Mouse (Mus musculus) heart, embryonic 14.5 days (tissue): ENCODE results near the gene Anxa5. TPM values are rescaled to one million over a fixed set of nuclear protein-coding genes. Genes with fewer than 3 reads are reported as not detected.
A peak's percentile ranks its signal among the peaks of the same experiment; 100 is the strongest.

Experiments
- ATAC-seq: fragments of 200-750 bp; cut with Nextera tagmentation; 2 replicates; pipeline ENCODE4 v1.8.0; 2017; ENCODE audit warnings: low read depth, moderate TSS enrichment; ENCODE audit not compliant: insufficient number of reproducible peaks, insufficient read depth, low FRiP score
- H3K27ac ChIP-seq, 2 experiments: fragments of 200-500 bp in 1 of 2; fragments of 300-500 bp in 1 of 2; sonication (generic) in 1 of 2; replicated peaks in 1 of 2; 2 replicates each; pipeline ENCODE4 v1.5.1; 2012 to 2014; ENCODE audit warnings: low read depth in 2 of 2, low read length in 2 of 2, control low read depth in 1 of 2, mild to moderate bottlenecking in 1 of 2, mixed read lengths in 1 of 2; ENCODE audit not compliant: control insufficient read depth in 1 of 2, insufficient read depth in 1 of 2
- H3K27me3 ChIP-seq: fragments of 300-500 bp; sonication (generic); 2 replicates; pipeline ENCODE4 v1.6.1; 2014; ENCODE audit warnings: mild to moderate bottlenecking, low read length, control low read depth; ENCODE audit not compliant: control insufficient read depth, insufficient read depth
- H3K36me3 ChIP-seq: fragments of 300-500 bp; sonication (generic); 2 replicates; pipeline ENCODE4 v1.6.1; 2014; ENCODE audit warnings: mild to moderate bottlenecking, control low read depth, low read length, mixed read lengths; ENCODE audit not compliant: control insufficient read depth, insufficient read depth
- H3K4me1 ChIP-seq, 2 experiments: fragments of 200-500 bp in 1 of 2; fragments of 300-500 bp in 1 of 2; sonication (generic) in 1 of 2; 2 replicates each; pipeline ENCODE4 v1.6.1; 2012 to 2014; ENCODE audit warnings: low read length in 2 of 2, control low read depth in 1 of 2, mixed read lengths in 1 of 2; ENCODE audit not compliant: control insufficient read depth in 2 of 2, insufficient read depth in 2 of 2
- H3K4me2 ChIP-seq: fragments of 300-500 bp; sonication (generic); 2 replicates; pipeline ENCODE4 v1.6.1; 2014; ENCODE audit warnings: mild to moderate bottlenecking, low read length
- H3K4me3 ChIP-seq, 2 experiments: fragments of 200-500 bp in 1 of 2; fragments of 300-500 bp in 1 of 2; sonication (generic) in 1 of 2; 2 replicates each; pipeline ENCODE4 v1.5.1; 2012 to 2014; ENCODE audit warnings: low read length in 2 of 2, mild to moderate bottlenecking in 2 of 2, control low read depth in 1 of 2, low read depth in 1 of 2, moderate library complexity in 1 of 2; ENCODE audit not compliant: control insufficient read depth in 1 of 2, insufficient read depth in 1 of 2
- H3K9ac ChIP-seq: fragments of 300-500 bp; sonication (generic); 2 replicates; pipeline ENCODE4 v1.6.1; 2014; ENCODE audit warnings: mild to moderate bottlenecking, low read length
- H3K9me3 ChIP-seq: fragments of 300-500 bp; sonication (generic); 2 replicates; pipeline ENCODE4 v1.6.1; 2016; ENCODE audit warnings: low read length, control low read depth; ENCODE audit not compliant: control insufficient read depth
- whole genome bisulfite sequencing: fragments of 180-500 bp; shearing (Covaris S2); extraction: QIAGEN DNeasy Blood & Tissue Kit; methylation state at CpG from one replicate; pipeline ENCODE4 v1.1.7; 2014; 5-methylcytosine and 5-hydroxymethylcytosine counted together
- microRNA-seq: library from miRNA; unstranded; fragments of <30 nt; microRNA quantifications from one replicate; pipeline ENCODE4, GENCODE M21; 2016
- polyA plus RNA-seq: library from polyadenylated mRNA; unstranded; fragments of >200 nt; fragmentation: Nextera tagmentation; extraction: Ambion mirVana; gene quantifications from 2 replicates; pipeline ENCODE4 v1.2.1, GENCODE M21; 2014

The Anxa5 gene
- polyA plus RNA-seq, 1 experiment from 2014 or later, result 393 TPM

DNA sequence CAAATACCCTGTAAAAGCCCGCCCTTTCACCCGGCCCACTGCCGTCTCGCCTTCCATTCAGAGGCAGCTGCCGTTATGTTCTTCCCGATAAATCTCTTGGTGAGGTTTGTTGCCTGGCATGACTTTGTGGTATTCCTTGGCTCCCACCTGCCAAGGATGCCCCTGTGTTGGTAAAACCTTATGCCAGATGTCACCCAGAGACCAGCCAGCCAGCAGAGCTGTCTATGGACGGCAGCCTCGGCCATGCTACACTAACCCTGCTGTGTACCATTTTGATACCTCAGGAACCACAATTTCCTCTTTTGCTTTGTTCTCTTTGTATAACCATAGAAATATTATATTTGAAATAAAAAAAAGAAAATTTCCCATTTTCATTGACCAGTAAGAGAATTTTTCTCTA, 48.3 kb downstream of the Anxa5 start:
- 93% methylated on average over 8 of the region's 8 CpGs for WGBS
- no peak overlapping the region for H3K9ac ChIP-seq
- no peaks in the 10 kb centered on the region for H3K36me3 ChIP-seq
- no peak overlapping the region for H3K4me2 ChIP-seq
- 0 out of 2 replicates have a peak, but pooled peaks cover 4% of the 10 kb centered on the region for H3K9me3 ChIP-seq
- no peaks in the 10 kb centered on the region for H3K4me1 ChIP-seq
- H3K27me3 ChIP-seq, result no peaks in the 10 kb centered on the region
- no peak overlapping the region for H3K27ac ChIP-seq
- no peak overlapping the region for H3K4me3 ChIP-seq
- no peak for ATAC-seq

DNA sequence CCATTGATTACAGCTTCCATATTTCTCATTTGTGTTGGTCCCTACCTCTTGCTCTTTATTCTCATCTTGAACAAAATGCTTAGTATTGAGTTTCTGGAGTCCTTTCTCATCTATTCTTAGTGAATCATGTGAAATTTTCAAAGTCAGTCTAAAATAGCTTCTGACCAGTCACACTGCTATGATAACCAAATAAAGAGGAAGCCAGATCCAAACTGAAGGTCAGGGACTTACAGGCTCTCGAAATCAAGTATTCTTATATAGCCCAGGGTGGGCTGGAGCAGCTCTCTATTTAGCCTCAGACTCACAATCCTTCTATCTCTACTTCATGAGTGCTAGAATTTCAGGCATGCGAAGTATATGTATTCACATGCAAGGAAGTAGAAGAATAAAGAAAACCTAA, 66.2 kb downstream of the Anxa5 start:
- Histone ChIP-seq H3K27ac (peak overlapping the region in 1 of 2 experiments; percentile 78; a peak in 3 of 4 replicates), H3K9ac (no peak overlapping the region), H3K27me3 (no peaks in the 10 kb centered on the region), H3K4me3 (no peak overlapping the region), H3K36me3 (no peaks in the 10 kb centered on the region), H3K9me3 (no peaks in the 10 kb centered on the region), H3K4me1 (peaks cover 0 to 15% of the 10 kb centered on the region in 2 experiments; a peak in 3 of 4 replicates), H3K4me2 (no peak overlapping the region)
- 31% methylated on average over 2 of the region's 2 CpGs for WGBS
- ATAC-seq, result no peak

DNA sequence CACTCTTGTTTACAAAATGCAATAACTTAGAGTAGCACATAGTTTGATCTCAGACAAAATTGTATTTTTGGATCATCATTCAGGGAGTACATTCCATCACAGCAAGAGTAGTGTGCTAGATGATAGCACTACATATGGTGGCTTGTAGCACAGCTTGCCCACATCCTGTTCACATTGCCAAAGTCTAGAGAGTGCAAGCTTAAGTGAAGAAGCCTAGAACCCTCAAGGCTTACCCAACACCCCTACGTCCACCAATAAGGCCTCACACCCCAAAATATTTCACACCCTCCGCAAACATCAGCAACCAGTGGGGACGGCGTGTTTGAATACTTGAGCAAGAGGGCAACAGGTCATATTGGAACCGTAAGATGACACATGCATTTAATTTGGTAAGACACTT, 68.7 kb downstream of the Anxa5 start:
- Histone ChIP-seq H3K4me1 (peaks cover 0 to 15% of the 10 kb centered on the region in 2 experiments; a peak in 3 of 4 replicates), H3K4me2 (no peak overlapping the region), H3K9ac (no peak overlapping the region), H3K4me3 (no peak overlapping the region), H3K27me3 (no peaks in the 10 kb centered on the region), H3K9me3 (no peaks in the 10 kb centered on the region), H3K27ac (peak overlapping the region; percentile 1 to 73; a peak in 2 of 4 replicates), H3K36me3 (no peaks in the 10 kb centered on the region)
- ATAC-seq, result no peak
- 93% methylated on average over 5 of the region's 5 CpGs for WGBS

DNA sequence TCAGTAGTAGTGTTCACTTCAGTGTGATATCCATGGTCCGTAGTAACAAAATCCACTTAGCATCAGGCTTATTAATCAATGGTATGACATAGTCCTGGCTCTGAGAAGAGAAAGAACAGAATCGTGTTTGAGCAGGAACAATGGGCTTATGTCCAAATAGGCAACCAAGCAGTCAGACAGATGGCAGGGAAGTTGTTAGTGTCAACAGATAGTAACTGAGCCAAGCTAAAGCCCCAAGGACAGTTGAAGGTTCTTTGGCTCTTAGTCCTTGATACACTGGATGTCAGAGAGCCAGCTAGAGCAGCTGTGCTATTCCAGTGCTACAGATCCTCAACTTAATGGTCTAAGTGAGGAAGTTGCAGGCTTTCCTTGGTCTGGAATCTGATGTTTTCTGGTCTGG, 69.4 kb downstream of the Anxa5 start:
- Histone ChIP-seq H3K9me3 (no peaks in the 10 kb centered on the region), H3K9ac (no peak overlapping the region), H3K4me2 (no peak overlapping the region), H3K27me3 (no peaks in the 10 kb centered on the region), H3K27ac (peak overlapping the region; percentile 1 to 73), H3K4me1 (peaks cover 0 to 15% of the 10 kb centered on the region in 2 experiments; a peak in 3 of 4 replicates), H3K36me3 (no peaks in the 10 kb centered on the region), H3K4me3 (no peak overlapping the region)
- WGBS, result 21% methylated on average over 2 of the region's 2 CpGs
- peak; percentile 71 for ATAC-seq

DNA sequence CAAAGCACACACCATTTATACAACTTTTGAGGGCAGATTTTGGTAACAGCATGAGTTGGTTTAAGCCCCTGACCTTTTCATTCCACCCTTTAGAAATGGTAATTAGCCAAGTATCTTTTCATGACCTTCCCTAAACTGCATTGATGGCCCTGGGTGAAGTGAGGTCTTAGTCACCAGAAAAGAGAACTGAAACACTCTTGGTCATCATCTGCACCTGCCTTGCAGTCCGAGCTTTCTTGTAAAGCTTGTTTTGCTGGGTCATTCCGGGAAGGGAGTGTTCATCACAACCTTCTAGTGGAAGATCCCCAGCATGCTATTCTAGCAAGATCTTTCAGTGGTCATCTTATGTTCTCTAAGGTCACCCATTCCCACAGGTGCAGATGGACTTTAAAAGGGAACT, 73.8 kb downstream of the Anxa5 start:
- no peaks in the 10 kb centered on the region for H3K36me3 ChIP-seq
- WGBS, result 86% methylated on average over 2 of the region's 2 CpGs
- no peak for ATAC-seq
- no peak overlapping the region for H3K4me3 ChIP-seq
- H3K27ac ChIP-seq, result no peak overlapping the region
- no peaks in the 10 kb centered on the region for H3K9me3 ChIP-seq
- H3K9ac ChIP-seq, result no peak overlapping the region
- H3K4me2 ChIP-seq, result no peak overlapping the region
- no peaks in the 10 kb centered on the region for H3K27me3 ChIP-seq
- peaks cover 0 to 9% of the 10 kb centered on the region in 2 experiments; a peak in 1 of 4 replicates for H3K4me1 ChIP-seq

DNA sequence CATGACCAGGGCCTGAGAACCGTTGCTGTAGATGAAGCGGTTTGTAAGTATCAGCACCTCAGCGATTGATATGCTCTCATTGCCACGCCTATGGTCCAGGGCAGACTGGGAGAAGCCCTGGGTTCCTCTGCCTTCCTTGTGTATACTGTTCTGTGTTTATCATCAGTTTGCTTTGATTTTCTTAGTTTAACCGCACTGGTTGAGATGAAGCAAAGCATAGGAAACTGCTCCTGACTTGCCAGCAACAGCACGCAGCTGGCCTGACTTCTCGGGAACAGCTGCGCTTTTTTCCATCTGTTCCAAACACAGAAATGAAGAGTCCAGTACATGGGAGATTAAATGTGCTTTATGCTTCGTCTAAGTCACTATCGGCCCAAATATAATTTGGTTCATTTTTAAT, 75.0 kb downstream of the Anxa5 start:
- no peak for ATAC-seq
- Histone ChIP-seq H3K4me3 (no peak overlapping the region), H3K4me2 (no peak overlapping the region), H3K27ac (no peak overlapping the region), H3K27me3 (no peaks in the 10 kb centered on the region), H3K9ac (no peak overlapping the region), H3K4me1 (0 out of 4 replicates have a peak, but pooled peaks cover 0 to 1% of the 10 kb centered on the region in 2 experiments), H3K9me3 (no peaks in the 10 kb centered on the region), H3K36me3 (no peaks in the 10 kb centered on the region)
- 75% methylated on average over 10 of the region's 10 CpGs for WGBS

Small RNA genes within 50 kb of the gene (microRNA-seq; reads per million reads assigned to microRNA genes)
- not detected for gene Mir7009

Other genes with a start within 250 kb of the Anxa5 start
- gene 1810062G17Rik, start within 50 bp of the Anxa5 start, polyA plus RNA-seq, result 1.4 TPM in 2 replicates
- 0.58 and 0.88 TPM in 2 replicates for gene Gm11549, start 45.9 kb upstream of the Anxa5 start, polyA plus RNA-seq
- 50.1 and 50.7 TPM in 2 replicates for gene Exosc9, start 76.7 kb upstream of the Anxa5 start, polyA plus RNA-seq
- 196 and 199 TPM in 2 replicates for gene Ccna2, start 96.3 kb upstream of the Anxa5 start, polyA plus RNA-seq
- 9.4 and 9.7 TPM in 2 replicates for gene Bbs7, start 137.6 kb upstream of the Anxa5 start, polyA plus RNA-seq
- 6.1 and 6.4 TPM in 2 replicates for gene Trpc3, start 214.3 kb upstream of the Anxa5 start, polyA plus RNA-seq